Mouse (Mus musculus) cerebellum, adult 11-12 months (tissue): ENCODE measurements around the gene Cd9.

Source experiments
- DNase-seq: peaks from one replicate; pipeline ENCODE4 v3.0.0; 2022

Gene Cd9

DNA sequence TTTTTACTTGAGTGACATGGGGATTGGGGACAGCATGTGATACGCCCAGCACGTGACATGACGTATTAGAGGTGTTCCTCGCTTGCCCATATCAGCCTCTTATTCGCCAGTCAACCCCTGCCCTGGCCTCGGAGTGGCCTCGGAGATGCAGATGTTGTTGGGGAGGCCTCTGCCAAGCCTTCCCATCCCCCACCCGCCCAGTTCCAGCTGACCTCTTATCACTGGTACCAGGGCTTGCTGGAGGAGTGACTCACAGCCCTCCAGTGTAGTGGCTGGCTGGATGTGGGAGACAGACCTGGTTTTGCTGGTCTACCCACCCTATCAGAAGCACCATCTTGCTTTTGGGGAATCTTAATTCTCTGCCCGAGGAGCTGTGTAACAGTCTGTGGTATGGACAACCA, 21.3 kb downstream of the Cd9 start:
- no peak for DNase-seq

GRCm38 (mm10) chr6:125471921-125472320, 22.7 kb downstream of the Cd9 start:
- DNase-seq = no peak

DNA sequence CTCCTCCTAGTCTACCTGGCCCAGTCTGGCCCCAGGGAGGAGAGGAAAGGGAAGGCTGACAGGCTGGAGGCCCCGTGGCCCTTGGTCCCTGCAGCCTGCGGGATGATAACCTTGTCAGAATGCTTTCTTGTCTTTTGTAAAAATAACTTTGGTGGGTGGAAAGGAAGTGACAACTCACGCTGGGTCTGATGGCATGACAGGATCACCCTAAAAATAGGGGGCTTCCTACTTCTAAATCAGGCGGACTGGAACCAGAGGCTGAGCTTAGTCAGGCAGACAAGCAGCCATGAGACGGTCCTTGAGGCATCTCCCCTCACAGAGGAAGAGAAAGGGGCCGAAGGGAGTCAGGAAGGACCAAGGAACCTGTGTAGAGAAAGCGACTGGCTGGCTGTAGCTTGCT, 23.3 kb downstream of the Cd9 start:
- no peak for DNase-seq

DNA sequence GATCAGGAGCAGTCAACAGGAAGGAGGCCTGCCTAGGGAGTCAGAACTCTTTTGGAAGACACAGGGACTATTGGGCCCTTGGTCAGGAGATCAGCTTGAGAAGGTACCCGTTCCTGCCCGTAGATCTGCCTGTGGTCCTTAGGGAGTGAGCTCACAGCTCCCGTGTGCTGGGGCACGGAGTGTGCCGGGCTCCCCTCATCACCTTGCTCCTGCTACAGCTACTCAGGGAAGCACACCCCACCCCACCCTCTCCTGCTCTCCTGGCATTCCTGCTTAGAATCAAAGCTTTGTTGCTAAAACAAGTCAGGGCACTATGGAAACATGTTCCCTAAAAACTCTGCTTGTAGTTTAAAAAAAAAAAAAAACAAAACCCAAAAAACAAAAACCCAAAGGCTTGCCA, 24.0 kb downstream of the Cd9 start:
- DNase-seq = no peak

DNA sequence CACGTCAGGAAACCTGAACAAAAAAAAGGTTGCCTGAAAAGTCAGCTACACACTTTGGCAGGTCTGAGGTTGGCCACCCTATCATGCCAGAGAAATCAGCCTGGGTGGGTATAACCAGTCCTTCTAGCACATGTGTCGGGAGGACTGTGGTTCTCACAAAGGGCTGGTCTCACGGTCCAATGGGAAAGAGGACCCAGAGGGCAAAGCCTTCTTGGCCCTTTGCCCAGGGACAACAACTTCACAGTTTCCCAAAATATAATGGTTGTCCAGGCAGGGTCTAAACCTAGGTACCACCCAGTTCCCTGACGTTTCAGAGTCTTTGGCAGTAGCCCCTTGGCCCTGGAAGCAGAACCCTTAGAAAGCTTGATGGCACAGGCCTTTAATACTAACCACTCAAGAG, 25.4 kb downstream of the Cd9 start:
- DNase-seq = no peak

GRCm38 (mm10) chr6:125468179-125468960, 26.2 kb downstream of the Cd9 start:
- no peak for DNase-seq

DNA sequence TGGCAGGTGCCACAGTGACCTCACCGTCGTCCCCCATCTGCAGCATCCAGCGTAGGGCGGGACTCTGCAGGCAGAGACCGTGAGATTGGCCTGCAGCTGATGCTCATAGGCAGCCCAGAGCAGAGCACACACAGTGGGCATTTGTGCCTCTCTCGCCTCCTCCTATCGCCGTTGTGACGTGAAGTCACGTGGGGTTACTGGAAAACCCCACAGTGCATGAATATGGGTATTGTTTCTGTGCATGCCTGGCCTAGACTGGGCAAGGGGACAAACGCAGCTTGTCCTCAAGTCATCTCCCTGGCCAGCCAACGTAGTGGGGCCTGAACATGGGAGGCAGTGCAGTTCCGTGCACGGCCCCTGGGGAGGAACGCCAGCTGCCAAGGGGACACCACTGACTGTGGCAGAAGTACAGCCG, 27.3 kb downstream of the Cd9 start:
- DNase-seq = peak; percentile 56

- no peak for DNase-seq
Observed at GRCm38 (mm10) chr6:125462312-125462711, 32.3 kb downstream of the Cd9 start.

DNA sequence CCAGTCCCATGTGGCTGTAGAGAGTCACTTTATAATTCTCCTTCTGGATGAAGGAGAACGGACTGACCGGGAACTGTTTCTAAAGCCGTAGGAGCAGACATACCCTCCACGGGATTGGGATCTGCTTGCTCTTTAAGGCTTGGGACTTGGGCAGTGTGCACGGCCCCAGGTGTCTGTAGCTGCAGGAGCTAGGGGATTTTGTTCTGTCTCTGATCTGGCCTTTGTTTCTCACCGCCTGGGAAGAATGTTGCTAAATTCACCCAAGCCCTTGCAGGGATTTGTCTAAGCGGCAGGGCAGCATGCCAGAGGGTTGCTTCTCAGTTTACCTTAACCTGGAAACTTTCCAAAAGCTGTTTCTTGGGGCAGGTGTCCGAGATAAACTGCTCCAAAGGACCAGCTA, 32.8 kb downstream of the Cd9 start:
- DNase-seq = no peak

DNA sequence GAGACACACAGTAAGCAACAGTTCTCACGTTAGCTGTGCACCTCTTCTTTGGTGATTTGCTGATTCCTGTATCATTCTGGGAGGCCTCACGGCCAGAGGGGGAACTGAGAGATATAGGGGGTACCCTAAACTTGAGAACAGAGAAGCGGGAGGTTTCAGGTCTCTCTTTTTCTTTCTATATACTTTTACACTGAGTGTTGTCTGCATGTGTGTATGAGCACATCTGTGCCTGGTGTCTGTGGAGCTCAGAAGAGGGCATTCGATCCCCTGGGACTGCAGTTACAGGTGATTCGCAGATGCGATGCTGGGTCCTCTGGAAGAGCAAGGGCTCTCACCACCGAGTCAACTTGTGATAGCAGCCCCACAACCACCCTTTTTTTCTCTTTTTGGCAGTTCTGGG, 33.3 kb downstream of the Cd9 start:
- no peak for DNase-seq

- no peak for DNase-seq
Observed at GRCm38 (mm10) chr6:125460589-125460988, 34.0 kb downstream of the Cd9 start.

DNA sequence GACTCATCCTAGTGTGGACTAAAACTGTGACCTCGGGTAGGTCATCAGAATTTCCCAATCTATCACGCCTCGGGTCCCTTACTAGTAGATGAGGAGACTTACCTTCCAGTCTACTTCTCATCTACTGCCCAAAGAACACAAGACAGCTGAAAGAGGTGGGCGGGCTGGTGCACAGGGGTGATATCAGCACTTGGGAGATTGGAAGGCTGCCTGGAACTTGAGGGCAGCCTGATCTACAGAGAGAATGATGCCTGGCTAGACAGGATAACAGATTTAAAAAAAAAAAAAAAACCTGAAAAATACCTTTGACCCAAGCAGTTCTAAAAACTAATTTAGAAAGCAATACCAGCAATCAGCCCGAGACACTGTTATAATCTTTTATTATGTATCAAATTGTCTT, 34.7 kb downstream of the Cd9 start:
- DNase-seq = no peak

GRCm38 (mm10) chr6:125455806-125456520, 38.6 kb downstream of the Cd9 start:
- DNase-seq = no peak

DNA sequence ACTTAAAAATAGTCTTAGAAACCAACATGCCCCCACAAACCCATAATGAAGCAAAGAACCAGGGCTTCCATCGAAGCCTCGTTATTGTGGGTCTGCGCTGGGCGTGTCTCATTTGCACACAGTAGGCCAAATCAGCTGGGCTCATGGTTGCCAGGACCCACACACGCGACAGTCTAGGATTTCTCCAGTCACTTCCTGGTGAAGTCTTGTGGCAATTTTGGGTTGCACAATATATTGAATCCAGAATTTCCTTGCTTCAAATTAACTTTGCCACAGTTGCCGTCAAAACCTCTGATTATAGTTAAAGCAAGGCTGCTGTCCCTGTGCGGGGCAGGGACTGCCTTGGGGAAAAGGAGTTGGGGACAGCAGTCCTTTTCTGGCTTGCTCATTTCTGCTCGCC, 39.9 kb downstream of the Cd9 start:
- no peak for DNase-seq

GRCm38 (mm10) chr6:125454299-125454698, 40.3 kb downstream of the Cd9 start:
- no peak for DNase-seq

DNA sequence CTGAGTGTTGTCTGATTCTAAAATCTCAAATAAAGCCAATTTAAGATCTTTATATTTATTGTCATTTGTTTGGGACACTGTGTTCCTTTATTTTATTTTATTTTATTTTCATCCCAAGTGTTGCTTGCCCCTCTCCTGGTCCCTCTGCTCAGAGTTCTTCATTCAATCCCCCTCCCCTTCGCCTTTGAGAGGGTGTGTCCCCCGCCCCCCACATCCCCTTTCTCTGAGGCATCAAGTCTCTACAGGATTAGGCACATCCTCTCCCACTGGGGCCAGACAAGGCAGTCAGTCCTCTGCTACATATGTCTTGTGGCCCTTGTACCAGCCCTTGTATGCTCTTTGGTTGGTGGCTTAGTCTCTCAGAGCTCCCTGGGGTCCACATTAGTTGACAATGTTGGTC, 46.9 kb downstream of the Cd9 start:
- no peak for DNase-seq

GRCm38 (mm10) chr6:125447205-125447604, 47.4 kb downstream of the Cd9 start:
- no peak for DNase-seq

- DNase-seq = no peak
Observed at GRCm38 (mm10) chr6:125445381-125445780, 49.2 kb downstream of the Cd9 start.

- no peak for DNase-seq
Observed at GRCm38 (mm10) chr6:125442591-125442990, 52.0 kb downstream of the Cd9 start.

DNA sequence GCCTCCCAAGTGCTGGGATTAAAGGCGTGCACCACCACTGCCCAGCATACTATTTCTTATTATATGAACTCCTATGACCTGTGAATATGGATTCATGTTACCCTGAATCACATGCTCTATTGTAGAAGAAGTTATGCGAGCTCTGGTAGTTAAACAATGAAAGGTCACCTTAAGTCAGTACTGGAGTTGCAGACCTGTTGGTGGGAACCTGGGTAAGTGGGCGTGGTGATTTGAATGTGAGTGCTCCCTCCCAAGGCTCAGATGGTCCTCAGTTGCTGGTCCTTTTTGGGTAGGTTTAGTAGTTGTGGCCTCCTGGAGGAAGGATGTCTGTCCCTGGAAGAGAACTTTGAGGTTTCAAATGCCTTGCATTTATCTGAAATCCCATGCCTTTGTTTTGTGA, 57.8 kb downstream of the Cd9 start:
- DNase-seq = no peak

- no peak for DNase-seq
Observed at GRCm38 (mm10) chr6:125434735-125435518, 59.7 kb downstream of the Cd9 start.

DNA sequence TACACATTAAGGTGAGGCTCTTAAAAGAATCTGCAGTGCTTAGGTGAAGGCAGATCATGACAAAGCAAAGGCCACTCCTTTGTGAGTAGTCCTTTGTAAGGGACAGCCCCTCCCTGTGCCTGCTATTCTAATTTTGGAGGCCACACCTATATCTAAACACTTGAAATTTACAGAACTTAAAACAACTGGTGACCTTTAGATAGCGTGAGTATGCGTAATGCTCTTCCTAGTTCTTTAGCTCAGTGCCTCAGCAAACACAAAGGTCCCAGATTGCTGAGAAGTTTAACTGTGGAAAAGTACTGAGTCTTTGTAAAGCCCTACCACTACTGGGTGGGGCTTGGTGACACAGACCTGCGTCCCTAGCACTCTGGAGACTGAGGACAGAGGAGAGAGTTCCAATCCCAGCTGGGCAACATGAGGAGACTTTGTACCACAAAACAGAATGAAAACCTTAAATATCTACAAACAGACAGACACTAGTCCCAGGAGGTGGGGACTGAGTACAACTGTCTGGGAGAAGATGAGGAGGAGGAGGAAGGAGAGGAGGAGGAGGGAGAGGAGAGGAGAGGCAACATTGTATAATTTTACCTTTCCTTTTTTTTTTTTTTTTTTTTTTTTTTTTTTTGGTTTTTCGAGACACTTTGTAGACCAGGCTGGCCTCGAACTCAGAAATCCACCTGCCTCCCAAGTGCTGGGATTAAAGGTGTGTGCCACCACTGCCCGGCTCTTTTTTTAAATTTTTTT, 60.7 kb downstream of the Cd9 start:
- DNase-seq = no peak

DNA sequence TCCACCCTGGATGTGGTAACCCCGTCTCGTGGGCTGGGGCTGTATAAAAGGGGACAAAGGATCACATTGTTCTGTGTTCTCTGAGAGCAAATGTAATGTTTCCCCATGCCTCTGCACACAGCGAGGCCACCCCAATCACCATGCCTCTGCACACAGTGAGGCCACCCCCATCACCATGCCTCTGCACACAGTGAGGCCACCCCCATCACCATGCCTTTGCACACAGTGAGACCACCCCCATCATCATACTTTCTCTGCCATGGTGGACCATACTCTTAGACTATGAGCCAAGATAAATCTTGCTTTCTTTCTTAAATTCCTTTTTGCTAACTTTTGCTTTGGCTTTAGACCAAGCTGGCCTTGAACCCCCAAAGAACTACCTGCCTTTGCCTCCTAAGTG, 61.3 kb downstream of the Cd9 start:
- no peak for DNase-seq
